Mouse (Mus musculus): ENCODE results near the gene Cntn3.
"Not testable (repeated sequence)": the region's sequence is repeated elsewhere in the genome, so short reads cannot be mapped to it uniquely, and the experiment has no call there.

The Cntn3 gene

DNA sequence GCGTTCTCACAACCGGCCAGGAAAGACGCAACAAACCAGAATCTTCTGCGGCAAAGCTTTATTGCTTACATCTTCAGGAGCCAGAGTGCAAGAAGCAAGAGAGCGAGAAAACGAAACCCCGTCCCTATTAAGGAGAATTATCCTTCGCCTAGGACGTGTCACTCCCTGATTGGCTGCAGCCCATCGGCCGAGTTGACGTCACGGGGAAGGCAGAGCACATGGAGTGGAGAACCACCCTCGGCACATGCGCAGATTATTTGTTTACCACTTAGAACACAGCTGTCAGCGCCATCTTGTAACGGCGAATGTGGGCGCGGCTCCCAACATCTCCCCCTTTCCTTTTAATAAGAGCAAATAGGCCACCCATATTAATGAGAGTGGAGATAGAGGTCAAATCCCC, at the start of gene Cntn3:
Cntn3 (minus strand) TSS at position 101 of the 400 bp plus-strand sequence.
- DNase-seq (ENCODE audit: low spot score) = not testable (repeated sequence)

DNA sequence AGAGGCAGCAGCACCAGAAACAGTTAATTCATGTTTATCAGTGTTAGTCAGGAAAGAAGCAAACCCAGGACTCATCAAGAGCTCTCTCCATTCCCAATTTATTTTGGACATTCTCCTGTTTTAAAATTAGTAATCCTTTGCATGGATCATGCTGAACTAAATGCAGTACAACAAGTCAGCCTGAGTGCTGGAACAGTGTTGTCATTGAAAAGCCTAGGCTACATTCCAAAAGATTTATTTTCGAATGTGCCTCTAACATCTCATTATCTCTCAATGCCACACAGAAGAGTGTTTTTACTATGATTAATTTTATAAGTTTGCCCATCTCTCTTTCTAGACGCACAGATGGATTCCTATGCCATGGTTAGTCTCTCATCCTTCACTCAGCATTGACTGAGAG, 27.9 kb upstream of the Cntn3 start:
- no peak for DNase-seq (ENCODE audit: low spot score)

DNA sequence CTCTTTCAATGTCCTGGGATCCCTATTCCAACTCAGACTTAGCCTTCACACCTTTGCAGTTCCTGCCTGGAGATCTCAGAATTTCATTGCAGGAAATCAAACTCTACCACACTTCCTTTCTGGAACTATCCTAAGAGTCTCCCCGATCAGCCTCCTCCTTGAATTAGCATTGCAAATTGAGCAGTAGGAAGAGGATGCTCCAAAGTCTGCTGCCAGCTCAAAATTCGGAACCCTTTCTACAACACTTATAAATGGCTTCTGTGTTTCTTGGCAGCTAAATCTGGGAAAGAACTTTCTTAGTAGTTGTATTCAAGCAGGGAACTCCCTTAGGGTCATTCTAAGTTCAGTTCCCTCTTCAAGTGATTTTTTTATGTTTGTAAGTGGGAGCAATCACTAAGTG, 24.9 kb upstream of the Cntn3 start:
- no peak for DNase-seq (ENCODE audit: low spot score)

DNA sequence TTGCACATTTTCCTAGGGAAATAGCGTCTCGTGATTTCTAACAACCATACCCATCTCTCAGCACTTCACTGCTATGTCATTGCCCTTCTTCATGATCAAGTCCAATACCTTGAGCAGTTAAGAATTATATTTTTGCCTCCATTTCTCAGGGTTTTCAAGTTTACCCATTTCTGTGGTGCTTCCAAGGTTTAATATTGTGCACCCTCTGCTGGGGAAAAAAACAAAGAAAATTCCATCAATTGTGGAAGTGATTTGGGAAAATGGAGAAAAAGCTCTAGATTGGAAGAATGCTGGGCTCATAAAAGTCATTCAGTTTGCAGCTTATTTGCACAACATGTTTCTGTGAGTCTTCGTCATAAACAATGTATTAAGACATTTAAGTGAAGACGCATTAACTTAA, 17.2 kb upstream of the Cntn3 start:
- DNase-seq (ENCODE audit: low spot score) = no peak

DNA sequence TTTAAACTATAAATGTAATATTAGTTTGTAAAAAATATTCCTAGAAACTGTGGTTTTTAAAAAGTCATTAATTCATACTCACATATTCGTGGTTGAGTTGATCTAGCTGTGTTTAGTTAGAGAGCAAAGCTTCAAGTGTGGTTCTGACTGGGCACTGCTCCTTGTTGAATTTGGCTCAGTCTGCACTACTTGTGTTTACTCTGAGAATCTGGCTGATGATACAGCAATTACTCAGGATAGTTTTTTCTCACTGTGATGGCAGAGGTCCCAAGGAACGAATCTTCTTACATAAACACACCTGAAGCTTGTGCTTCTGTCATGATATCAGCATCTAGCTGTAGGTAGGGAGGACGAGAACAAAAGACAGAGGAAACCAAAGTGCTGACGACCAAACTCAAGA, 16.4 kb upstream of the Cntn3 start:
- DNase-seq (ENCODE audit: low spot score) = no peak

DNA sequence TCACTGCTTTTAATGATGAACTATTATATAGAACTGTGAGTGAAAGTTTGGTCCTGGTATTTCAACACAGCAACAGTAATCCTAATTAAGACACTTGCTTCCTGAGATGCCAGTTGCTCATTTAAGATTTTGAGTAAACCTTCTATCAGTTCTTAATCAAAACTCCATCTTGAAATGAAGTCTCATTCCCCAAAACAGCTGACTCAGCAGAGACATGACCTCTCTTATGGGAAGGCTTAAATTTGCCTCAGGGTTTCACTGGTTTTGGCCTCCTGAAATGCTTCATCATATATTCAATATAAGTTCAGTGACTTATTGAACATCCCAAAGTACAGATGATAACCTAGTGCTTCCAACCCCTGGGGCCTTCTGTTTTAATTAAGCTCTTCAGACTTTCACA, 13.2 kb upstream of the Cntn3 start:
- DNase-seq (ENCODE audit: low spot score) = no peak

DNA sequence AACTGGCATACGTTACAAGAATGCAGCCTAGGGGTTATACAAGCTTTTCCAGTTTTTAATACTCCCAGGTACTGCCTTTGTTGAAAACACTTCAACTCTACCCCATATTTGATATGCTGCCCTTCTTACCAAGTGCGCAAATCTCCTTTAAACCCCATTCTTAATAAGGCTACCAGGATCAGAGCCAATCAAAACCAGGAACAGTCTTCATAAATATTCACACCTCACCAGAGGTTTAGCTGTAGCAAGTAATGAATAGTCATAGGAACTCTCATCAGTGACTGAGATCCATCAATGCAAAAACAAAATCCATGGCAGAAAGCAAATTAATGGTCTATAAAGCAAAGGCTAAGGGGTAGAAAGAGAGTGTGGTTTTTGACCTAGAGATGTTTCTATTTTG, 10.7 kb upstream of the Cntn3 start:
- no peak for DNase-seq (ENCODE audit: low spot score)

DNA sequence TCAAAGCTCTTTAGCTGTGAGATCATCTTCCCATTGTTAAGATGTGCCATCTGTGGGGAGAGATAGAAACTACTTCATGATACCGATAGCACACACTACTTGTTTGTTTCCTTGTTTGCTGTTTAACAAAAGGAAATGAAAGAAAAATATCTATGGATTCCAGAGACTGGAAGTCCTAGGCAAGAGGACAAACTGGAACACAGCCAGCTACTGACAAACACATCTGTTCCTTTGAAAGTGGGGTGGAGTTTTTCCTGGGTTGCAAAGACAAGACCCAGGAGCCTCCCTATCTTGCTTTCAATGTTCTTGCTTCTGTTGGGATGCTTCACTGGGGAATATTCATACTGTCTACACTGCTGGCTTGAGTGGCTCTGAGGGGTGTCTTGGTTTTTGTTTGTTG, 5.4 kb downstream of the Cntn3 start:
- no peak for DNase-seq (ENCODE audit: low spot score)

DNA sequence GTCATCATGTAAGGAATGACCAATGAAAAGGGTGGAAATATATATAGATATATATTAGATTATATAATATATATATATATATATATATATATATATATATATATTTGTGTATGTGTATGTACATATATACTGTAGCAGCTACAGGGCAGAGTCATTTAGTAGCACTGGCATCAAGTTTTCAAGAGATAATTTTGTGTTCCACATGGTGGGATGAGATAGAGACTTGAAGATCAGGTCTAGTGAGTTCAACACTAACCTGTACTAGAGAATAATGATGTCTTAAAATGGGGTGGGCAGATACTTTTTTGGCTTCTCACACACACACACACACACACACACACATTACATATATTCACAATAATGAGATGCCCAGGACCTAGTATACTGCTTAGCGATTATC, 7.7 kb downstream of the Cntn3 start:
- no peak for DNase-seq (ENCODE audit: low spot score)

DNA sequence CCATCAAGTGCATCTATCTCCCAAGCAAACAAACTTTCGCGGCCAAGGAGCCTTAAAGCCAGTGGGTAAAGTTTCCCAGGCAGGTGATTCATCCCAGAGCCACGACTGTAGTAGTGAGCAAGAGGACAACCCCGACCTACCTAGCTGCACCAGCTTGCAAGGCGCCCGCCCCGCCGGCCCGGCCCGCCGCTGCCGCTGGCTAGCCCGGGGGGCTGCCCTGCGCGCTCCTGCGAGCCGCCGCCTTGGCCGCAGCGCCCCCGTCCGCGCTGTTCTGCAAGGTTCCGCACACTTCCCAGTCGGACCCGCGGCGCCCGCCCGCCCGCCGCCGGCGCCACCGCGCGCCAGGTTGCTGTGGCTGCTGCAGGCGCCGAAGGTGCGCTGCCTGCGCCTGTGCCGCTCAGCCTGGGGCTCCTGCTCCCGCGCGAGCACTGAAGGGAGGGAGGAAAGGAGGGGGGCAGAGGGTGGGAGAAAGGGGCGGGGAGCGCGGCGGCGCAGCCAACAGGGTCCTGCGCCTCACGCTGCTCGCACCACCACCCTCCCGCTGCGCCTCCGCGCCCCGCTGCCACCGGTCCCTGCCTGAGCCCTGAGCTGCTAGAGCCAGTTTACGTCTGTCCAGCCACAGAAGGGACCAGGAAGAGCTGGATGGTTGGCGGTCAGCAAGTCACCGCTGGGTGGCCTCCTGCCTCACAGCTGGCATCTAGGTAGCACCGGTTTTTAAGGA, 8.7 kb downstream of the Cntn3 start:
- DNase-seq (ENCODE audit: low spot score) = peak; percentile 89

DNA sequence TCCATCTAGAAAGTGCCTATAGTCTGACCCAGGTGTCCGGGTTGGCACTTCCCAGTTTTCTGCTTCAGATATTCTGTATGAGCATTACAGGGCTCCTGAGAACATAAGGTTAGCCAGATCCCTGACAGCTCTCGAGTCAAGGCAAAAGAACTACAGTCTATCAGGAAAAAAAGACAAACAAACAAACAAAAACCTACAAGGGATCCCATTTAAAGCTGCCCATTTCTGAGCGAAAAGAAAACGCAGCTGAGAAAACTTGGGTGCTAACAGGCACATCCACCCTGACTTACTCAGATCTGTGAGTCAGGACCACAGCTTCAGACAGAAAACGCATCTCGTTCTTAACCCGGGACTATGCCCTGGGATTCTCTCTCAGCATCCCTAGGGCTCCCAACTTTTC, 9.5 kb downstream of the Cntn3 start:
- no peak for DNase-seq (ENCODE audit: low spot score)

DNA sequence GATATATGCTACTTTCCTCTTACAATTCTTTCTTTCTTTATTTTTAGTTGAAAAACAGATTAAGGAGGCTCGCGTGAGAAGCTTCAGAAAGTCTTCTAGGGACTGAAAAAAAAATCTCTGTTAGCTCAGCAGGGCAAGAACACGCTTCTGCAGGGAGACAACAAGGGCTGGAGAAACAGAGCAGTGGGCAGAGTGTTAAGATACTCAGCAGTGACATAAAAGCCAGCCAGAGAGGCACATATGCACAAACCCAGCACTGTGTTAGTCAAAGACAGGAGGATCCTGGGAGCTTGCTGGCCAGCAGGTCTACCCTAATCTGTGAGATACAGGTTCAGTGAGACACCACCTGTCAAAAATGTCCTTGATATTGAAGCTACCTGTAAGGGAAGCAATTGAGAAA, 15.4 kb downstream of the Cntn3 start:
- no peak for DNase-seq (ENCODE audit: low spot score)

DNA sequence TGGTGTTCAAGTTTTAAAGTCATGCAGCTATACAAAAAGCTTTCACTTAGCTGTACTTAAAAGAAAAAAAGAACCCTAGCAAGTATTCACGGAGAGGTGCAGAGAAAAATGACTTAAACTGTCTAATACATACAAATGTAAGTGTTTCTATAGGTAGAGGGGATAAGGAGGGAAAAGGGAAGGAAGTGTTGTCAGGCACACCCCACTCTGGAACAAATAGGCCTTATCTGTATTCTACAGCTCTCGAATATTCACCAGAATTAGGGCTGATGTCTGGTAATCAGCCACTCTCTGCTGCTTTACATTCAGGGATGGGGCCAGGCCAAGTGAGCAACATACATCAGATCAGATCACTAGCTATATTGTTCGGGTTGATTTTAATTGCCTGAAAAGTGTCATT, 16.4 kb downstream of the Cntn3 start:
- DNase-seq (ENCODE audit: low spot score) = no peak

DNA sequence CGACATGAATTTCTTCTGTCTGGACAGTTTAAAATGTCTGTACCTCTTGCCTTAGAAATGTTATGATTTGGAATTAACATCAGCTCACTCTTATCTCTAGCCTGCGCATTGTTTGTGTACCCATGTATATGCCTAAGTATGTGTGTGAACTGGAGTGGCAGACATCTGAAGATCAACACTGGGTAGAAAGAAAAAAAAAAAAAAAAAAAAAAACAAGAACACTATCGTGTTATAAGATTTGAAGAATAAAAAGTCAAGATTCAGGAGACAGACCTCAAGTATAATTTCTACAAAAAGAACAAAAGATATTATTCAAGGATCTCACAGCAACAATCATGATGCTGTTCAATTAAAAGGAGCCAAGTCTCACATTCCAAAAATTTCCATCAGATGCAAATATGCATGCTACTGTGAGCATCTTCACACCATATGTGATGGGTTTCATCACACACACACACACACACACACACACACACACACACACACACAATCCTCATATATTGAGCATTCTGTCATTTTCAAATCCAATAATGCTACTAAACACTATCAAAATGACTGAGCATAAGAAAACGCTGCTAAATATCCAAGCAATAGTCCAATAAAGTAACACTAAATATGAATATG, 17.0 kb downstream of the Cntn3 start:
- no peak for DNase-seq (ENCODE audit: low spot score)

DNA sequence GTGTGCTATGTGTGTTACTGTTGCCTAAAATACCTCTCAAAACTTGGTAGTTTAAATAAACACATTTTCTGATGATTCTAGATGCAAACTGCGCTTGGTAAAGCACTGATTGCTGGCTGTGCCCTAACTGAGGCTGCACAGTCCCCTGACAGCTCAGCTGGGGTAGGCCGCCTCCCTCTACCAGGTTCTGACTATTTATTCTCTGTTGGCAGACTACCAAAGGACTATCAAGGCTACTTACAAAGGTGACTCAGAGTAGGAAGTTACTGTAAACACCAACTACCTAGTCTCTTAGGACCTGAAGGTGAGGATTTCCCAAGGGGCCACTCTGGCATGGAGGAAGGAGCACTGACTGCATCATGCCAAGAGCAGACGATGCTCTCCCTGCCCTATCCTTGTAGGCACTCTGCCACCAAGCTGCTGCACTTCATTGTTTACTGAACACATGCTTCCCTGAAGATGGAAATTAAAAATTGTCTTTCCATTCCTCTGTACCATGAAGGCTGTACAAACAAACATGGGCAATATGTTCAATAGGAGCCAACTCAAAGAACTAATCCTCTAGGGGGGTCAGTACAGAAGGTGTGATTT, 17.7 kb downstream of the Cntn3 start:
- DNase-seq (ENCODE audit: low spot score) = no peak

DNA sequence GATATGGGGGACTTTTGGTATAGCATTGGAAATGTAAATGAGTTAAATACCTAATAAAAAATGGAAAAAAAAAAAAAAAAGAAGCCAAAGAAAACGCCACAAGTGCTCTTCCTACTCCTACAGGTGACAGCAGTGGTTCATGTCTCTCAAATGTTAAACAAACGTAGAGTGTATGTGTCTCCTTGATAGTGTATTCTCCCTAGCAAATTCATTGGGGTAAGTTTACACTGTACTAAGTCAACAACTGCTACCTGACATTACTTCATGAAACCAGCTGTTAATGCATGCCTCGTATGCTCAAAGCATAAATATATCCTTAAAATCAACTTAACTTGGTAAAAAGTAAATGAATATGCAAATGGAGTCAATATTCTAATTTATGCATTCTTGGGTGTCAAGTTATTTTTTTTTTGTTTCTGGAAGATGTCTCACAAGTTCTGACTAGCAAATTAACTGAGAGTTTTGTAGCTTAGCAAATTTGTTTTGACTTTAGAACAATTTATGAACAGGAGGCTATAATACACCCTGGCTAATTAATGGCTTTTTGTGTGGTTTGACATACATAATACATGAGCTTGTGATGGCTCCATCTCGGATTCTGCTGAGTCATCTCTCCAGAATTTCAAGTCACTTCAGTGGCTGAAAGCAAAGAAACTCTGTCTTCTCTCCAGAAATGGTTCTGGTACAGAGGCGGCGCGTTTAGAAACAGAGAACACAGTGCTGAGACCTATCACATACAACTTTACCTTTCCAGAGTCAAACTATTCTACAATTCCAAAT, 31.1 kb downstream of the Cntn3 start:
- no peak for DNase-seq (ENCODE audit: low spot score)

DNA sequence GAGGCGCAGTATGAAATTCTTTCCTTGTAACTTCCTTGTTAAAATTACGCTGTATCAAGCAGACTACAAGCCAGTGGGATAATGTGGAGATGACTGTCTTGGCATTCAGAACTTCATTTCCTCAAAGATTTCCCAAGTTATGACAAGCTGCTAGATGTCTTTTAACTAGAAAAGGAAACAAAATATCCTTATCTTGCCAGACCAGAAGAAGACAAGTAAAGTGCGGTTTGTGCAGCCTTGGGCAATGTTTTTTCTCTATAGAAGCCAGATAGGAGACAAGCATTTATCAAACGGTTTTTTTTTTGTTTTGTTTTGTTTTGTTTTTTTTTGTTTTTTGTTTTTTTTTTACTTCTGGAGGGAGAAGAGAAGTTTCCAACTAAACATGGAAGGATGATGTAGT, 37.3 kb downstream of the Cntn3 start:
- no peak for DNase-seq (ENCODE audit: low spot score)

DNA sequence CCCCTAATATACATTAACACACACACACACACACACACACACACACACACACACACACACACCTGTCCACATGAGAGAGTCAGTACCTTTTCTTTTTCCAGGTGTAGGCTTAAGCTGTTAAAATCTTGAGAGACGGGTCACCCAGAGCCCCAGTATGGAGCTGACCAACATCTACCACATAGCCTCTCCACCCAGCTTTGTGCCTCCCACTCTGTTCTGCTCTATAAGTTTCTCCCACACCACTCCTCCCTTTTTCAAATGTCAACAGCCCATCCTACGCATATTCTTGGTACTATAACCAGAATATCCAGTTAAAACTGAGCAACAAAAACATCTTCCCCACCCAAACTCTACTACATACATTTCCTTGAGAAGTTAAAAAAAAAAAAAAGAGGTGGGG, 49.9 kb downstream of the Cntn3 start:
- no peak for DNase-seq (ENCODE audit: low spot score)

DNA sequence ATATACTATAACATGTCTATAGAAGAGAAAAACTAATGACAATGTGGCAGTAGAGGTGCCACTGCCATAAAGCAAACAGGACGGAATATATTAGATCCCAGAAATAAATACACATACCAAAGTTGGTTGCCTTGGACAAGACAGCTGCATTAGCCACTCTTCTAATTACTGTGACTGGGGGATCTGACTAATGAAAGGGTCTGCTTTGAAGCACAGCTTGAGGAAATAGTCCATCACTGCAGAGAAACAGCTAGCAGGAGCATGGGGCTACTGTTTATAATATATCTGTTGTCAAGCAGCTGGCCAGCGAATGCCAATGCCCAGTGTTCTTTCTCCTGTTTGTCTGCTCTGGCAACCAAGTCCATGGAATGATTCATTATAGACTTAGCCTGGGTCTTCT, 51.9 kb downstream of the Cntn3 start:
- peak; percentile 25 for DNase-seq (ENCODE audit: low spot score)

DNA sequence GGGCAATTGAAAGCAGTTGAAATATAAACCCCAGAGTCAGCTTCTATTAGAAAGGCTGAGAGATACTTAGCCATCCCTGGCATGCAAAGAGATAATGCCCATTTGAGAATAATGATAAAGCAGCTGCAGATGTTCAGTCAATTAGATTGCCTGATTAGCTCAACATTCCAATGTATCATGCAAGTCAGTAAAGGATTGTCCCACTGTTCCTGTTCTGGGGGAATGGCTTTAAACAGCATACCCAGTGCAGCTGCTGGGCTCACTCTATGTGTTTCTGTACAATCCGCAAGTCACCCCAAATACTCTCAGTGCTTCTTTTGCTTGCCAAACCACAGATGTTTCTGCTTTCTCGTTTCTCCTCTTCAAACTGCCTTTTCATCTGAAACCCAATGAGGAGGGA, 57.7 kb downstream of the Cntn3 start:
- DNase-seq (ENCODE audit: low spot score) = no peak

DNA sequence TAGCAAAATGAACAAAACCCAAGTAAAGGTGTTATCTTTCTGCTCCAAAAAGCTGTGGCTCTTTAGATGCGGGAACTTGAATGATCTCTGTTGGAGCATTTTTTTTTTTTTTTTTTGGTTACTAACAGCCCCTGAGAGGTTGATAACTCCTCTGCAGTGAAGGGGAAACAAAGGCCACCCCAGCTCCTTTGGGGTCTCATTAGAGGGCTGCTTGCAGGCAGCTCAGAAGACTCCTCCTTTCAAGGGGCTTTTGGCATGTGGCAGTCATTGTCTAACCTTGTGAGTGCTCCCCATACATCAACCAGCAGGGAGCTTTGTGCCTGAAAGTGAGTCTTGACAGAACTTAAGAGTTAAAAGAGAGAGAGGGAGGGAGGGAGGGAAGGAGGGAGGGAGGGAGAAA, 60.8 kb downstream of the Cntn3 start:
- DNase-seq (ENCODE audit: low spot score) = peak; percentile 14

DNA sequence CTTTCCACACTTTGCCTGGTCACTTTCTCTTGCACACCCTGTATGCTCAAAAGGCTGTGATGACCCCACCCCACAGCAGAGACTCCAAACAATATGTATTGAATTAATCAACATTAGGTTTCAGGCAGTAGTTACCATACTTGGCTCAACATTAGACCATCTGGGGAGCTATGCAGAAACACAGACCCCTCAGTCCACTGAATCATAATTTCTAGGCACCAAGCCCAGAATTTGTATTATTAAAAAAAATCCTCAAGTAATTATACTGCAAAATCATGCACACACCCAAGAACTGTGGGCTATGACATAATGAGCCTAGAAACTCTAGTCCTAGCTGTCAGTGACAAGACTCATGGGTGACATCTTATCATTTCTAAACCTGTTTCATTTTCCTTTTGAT, 87.4 kb downstream of the Cntn3 start:
- no peak for DNase-seq (ENCODE audit: low spot score)
